Mouse (Mus musculus) regulatory T cell (primary cell): ENCODE measurements at regions not wholly inside any gene's neighbourhood (a gene's known extent, or its start where the extent isn't known, plus 50 kb on each side); places are given as distances from the start of the nearest gene placed in this dataset.

Experiments used
- in situ Hi-C: fragments of 300-600 bp; cut with MboI, MseI; formaldehyde crosslinking; loops from one replicate; pipeline ENCODE4 v1.15.1; 2025; ENCODE audit warnings: high pct_unique_total_duplicates

- in situ Hi-C loops = no loop called here
Measured at GRCm38 (mm10) chr11:64230071-64230470, 150.8 kb upstream of the Cox10 start.

- in situ Hi-C loops = no loop called here
Measured at GRCm38 (mm10) chr11:64220888-64221287, 141.6 kb upstream of the Cox10 start.

GRCm38 (mm10) chr11:64217181-64217580 lies 137.9 kb upstream of the Cox10 start:
- in situ Hi-C loops = no loop called here

GRCm38 (mm10) chr11:64210916-64211315 lies 131.6 kb upstream of the Cox10 start:
- in situ Hi-C loops = no loop called here

GRCm38 (mm10) chr11:64208306-64208705 lies 129.0 kb upstream of the Cox10 start:
- in situ Hi-C loops = no loop called here

GRCm38 (mm10) chr11:64207358-64207864 lies 128.1 kb upstream of the Cox10 start:
- in situ Hi-C loops = no loop called here

GRCm38 (mm10) chr11:64206155-64206554 lies 126.9 kb upstream of the Cox10 start:
- in situ Hi-C loops = no loop called here

GRCm38 (mm10) chr11:64205069-64205468 lies 125.8 kb upstream of the Cox10 start:
- in situ Hi-C loops = no loop called here

GRCm38 (mm10) chr11:64204305-64204704 lies 125.0 kb upstream of the Cox10 start:
- in situ Hi-C loops = no loop called here

- in situ Hi-C loops = no loop called here
Measured at GRCm38 (mm10) chr11:64200874-64201273, 121.6 kb upstream of the Cox10 start.

GRCm38 (mm10) chr11:64195272-64195671 lies 116.0 kb upstream of the Cox10 start:
- in situ Hi-C loops = no loop called here

- in situ Hi-C loops = no loop called here
Measured at GRCm38 (mm10) chr11:64188701-64189100, 109.4 kb upstream of the Cox10 start.

GRCm38 (mm10) chr11:64187488-64188444 lies 108.5 kb upstream of the Cox10 start:
- in situ Hi-C loops = no loop called here

- in situ Hi-C loops = no loop called here
Measured at GRCm38 (mm10) chr11:64187007-64187406, 107.7 kb upstream of the Cox10 start.

GRCm38 (mm10) chr11:64186590-64186989 lies 107.3 kb upstream of the Cox10 start:
- in situ Hi-C loops = no loop called here

- in situ Hi-C loops = no loop called here
Measured at GRCm38 (mm10) chr11:64180036-64180435, 100.8 kb upstream of the Cox10 start.

GRCm38 (mm10) chr11:64173421-64174062 lies 94.3 kb upstream of the Cox10 start:
- in situ Hi-C loops = no loop called here

GRCm38 (mm10) chr11:64172926-64173325 lies 93.7 kb upstream of the Cox10 start:
- in situ Hi-C loops = no loop called here

GRCm38 (mm10) chr11:64168626-64169025 lies 89.4 kb upstream of the Cox10 start:
- in situ Hi-C loops = no loop called here

- in situ Hi-C loops = no loop called here
Measured at GRCm38 (mm10) chr11:64164796-64165195, 85.5 kb upstream of the Cox10 start.

GRCm38 (mm10) chr11:64158281-64158680 lies 79.0 kb upstream of the Cox10 start:
- in situ Hi-C loops = no loop called here

GRCm38 (mm10) chr11:64156640-64157039 lies 77.4 kb upstream of the Cox10 start:
- in situ Hi-C loops = no loop called here

GRCm38 (mm10) chr11:64139483-64139882 lies 60.2 kb upstream of the Cox10 start:
- in situ Hi-C loops = no loop called here
